Mouse (Mus musculus) spleen, postnatal 14 days (tissue): ENCODE results near the gene Vamp4.
"Not testable (repeated sequence)": the region's sequence is repeated elsewhere in the genome, so short reads cannot be mapped to it uniquely, and the experiment has no call there.

Source experiments
- DNase-seq, 2 experiments: peaks; one replicate each; pipeline ENCODE4 v3.0.0; 2021 to 2022; ENCODE audit warnings: low spot score in 2 of 2

Gene Vamp4

DNA sequence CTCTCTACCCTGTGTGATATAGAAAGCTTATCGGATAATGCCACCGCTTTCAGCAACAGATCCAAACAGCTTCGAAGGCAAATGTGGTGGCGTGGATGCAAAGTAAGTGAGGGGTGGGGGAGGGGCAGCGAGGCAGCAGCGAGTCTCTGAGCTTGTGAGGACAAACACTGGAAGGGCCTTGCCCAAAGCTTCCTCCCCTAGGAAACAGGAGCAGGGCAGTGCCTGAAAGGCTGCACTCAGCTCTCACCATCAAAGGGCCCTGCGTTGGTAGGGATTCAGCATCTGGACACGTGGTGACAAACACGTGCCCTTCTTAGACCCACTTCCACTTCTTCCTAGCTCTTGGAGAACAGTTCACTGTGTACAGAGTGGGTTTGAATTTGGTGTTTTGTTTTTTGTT is 19.1 kb downstream of the Vamp4 start:
- no peak for DNase-seq

DNA sequence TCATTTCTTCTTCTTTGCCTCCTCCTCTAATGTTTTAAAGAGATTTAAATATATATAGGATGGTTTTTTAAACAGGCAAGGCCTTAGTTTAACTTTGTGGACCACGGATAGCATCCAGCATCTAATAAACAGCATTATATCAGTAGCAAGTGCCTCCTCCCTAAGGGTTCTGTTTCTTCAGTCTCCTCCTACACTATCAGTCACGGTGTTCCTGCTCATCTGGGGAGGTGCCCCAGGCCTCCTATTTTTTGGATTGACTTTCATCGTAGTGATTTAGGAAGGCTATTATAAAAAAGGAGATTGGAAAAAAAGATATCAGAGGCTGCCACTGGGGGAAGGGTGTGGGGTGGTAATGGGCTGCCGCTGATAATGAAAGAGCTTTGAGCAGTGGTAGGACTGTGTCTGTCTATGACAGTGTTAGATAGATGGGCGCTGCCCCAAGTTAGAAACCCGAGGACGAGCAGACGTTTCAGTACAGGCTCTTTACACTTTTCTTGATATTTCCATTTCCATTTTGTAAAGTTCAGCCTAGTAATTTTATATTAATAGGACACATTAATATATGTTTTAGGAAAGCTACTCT is 20.2 kb downstream of the Vamp4 start:
- no peak for DNase-seq

DNA sequence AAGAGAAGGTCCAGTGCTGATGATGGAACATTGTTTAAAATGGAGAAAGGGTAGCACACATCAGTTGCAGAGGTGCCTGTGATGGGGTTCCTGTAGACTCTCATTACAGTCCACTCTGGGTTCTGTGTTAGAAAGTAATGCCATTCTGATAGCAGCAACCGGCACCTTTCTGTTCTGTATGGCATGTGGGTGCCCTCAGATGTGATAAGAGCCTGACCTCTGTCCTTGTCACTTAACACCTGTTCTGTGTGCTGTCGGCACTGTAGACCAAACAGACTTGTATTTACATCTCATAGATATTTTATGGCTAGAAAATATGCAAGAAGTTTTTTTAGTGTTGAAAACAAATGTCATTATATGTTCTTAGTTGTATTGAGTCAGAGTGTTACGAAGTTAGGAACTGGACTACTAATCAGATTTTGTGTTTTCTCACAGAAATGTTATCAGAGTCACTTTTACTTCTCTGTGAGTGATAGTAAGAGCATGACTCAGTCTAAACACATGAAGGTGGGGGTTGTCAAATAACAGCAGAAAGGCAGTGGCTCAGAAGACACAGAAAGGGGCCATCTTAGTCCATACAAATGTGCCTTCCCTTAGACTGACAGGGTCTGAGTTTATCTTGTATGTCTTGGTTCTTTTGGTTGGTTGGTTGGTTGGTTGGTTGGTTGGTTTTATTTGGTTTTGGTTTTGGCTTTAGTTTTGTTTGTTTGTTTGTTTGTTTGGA is 27.2 kb downstream of the Vamp4 start:
- no peak for DNase-seq

DNA sequence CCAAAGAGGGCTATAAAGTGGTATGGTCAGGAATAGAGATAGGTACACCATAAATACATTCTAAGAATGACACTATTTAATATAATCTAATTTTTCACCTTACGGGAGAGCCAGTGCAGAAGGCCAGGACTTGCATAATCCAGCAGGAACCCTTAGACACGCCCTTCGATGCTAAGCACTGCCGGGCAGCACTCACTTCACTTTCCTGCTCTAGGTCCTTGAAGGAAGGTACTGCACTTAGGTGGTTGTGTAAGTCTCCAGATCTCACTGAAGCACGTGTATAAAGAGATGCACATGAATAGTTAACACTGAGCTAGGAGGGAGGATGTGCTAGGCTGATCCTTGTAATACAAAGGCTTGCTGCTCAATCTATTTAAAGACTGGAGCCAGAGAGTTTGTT is 29.3 kb downstream of the Vamp4 start:
- DNase-seq = no peak

DNA sequence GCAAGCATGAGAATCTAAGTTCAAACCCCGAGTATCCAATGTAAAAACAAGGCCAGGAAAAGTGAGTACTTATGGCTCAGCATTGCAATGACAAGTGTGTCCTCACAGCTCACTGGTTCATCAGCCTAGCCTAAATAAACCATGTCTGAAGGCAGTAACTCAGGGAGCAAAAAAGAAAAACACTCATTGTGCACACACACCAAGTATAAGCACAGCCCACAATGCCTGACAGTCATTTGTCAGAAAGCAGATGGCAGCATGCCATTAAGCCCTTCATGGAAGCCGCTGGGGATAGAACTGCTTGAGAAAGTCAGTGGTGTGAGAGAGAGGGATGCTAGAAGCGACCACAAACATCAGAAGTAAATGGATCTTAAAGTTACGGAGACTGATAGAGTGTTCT is 31.0 kb downstream of the Vamp4 start:
- no peak for DNase-seq

DNA sequence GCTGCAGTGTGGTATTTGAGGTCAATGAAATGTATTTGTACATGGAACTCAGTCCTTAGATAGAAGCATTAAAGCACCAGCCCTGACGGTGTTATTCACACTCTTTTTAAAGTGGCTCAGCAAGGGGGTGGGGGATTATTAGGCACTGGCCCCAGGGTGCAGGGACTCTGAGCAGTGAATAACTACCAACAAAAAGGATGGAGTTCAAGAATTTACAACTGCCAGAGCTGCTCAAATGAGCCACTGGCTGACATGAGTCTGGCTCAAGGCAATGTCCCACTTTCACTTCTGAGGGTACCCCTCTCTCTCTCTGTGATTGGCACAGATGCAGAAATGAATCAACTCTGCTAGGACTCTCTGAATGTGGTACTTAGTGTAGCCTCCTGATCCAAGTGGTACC is 37.8 kb downstream of the Vamp4 start:
- no peak for DNase-seq

DNA sequence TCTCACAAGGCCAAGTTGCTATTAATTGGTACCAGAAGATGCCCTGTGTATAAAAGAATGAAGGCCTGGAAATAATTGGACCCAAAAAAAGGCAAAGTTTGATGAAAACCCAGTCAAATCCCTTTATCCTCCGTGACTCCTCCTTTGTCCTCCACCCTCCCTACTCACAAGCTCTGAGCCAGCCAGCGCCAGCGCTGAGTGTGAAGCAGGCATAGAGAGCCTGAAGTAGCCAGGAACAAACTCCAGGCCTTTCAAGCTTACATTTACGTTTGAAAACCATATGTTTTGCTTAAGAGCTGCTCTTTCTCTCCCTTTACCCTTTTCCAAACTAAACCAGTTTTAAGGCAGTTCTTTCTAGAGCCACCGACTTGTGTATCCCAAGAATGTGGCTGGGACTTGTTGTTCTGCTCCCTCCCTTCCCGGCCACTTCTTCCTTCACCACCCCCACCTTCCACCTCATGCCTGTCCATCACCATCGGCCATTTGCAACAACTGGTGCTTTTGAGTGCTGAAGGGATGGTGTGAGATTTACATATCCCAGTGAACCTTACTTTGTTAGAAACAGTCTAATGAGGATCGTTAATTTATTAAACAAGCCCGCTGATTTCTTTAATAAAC is 39.4 kb downstream of the Vamp4 start:
- no peak for DNase-seq

DNA sequence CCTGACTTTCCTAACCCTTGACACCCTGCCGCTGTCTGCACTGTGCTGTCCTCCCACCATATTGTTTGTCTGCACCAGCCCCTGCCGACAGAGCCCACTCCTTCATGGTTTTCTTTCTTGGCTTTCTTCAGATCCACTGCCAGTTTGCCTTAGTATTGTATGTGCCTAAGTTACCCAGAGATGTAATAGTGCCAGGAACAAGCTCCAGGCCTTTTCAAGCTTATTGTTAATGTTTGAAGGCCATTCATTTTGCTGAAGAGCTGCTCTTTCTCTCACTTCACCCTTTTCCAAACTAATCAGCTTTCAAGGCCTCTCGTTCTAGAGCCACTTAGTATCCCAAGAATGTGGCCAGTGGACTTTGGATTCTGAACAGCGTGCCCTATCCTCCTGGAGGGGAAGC is 40.9 kb downstream of the Vamp4 start:
- no peak for DNase-seq

DNA sequence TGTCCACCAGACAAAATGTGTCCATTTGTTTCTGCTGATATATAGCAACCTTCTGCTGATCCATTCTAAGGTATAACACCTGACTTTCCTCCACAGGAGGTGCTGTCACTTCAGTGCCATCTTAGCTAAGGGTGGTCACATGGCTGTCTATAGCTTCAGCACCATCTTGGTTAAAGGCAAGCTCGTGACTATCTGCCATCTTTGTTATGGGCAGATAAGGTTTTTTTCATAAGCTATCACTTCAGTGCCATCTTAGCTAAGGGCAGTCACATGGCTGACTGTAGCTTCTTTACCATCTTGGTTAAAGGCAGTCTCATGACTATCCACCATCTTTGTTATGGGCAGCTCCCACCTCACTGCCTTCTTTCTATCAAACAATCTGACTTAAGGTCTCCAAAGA is 45.2 kb downstream of the Vamp4 start:
- no peak for DNase-seq

DNA sequence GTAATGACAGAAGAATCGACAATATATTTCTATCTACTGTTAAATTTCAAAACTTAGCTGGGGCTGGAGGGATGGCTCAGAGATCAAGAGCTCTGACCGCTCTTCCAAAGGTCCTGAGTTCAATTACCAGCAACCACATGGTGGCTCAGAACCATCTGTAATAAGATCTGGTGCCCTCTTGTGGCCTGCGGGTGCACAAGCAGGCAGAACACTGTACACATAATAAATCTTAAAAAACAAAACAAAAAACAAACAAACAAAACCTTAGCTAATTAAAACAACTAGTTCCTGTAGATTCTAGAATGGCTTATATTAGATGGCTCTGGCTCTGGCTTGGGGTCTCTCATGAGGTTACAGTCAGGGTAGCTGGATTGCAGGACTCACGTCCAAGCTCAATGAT is 50.2 kb downstream of the Vamp4 start:
- no peak for DNase-seq

DNA sequence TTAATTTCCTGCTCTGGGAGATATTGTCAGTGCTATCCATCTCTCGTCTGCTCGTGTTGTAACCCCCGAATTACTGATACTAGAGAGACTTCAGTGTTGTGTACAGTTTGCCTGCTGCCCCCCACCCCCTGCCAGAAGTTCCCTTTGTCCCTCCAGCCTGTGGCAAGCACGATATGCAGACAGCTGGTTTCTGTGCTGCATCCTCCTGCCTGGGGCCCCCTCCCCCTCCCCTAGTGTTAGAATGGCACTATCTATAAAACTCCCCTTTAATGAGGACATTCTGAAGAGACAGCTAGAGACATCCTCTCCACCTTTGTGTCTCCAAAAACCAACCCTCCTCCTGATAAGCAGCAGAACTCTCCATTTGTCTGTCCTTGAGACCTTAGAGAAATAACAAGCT is 53.6 kb downstream of the Vamp4 start:
- no peak for DNase-seq

DNA sequence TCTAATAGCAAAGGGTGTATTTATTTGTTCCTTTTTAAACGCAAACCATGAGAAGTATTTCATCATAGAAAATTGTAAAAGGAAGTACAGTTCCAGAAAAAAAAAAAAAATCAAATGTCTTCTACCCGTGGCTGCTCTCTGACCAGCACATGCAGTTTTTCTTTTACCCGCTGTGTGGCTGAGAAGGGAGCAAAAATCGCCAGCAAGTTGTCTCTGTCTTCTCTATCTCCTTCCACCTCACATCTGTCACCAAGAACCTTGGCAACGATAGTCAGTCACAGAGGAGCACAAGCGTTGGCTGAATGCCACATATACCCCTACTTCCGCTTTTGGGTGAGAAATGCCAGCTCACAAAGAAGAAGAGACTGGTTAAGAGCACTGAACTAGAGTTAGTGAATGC is 54.9 kb downstream of the Vamp4 start:
- peak in 1 of 2 experiments; percentile 11 for DNase-seq

DNA sequence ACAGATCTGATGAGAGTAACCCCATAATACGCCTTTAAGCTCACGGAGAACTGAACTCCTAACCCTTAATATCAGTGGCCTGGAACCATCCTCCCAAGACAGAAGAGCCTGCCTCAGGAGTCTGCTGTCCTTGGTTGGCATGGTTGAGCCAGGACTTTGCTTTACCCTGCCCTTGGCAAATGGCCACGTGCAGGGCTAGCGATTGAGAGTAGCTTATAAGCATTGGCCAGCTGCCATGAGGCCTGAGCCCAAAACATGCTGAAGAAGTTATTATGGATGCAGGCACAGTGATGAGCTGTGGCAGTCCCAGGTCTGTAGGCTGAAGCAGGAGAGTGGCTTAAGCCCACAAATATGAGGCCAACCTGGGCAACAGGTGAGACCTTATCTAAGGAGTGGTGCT is 57.5 kb downstream of the Vamp4 start:
- DNase-seq = not testable (repeated sequence)

DNA sequence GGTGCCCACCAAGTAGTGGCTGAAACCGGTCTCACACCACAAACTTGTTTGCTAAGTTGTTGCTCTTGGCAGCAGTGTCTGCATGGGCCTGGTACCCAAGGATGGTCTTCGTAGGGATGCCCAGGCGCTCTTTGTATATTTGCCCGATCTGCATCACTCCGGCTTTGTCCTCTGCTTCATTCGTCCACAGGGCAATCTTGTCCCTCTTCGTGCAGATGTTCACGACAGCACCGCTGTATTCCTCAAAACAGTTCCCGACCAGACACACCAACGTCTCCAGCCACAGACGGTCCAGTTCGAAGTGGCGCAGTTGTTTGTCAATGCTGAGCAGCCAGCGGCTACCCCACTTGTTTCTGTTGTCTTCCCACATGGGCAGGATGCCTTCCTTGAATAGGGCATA is 58.0 kb downstream of the Vamp4 start:
- not testable (repeated sequence) for DNase-seq

DNA sequence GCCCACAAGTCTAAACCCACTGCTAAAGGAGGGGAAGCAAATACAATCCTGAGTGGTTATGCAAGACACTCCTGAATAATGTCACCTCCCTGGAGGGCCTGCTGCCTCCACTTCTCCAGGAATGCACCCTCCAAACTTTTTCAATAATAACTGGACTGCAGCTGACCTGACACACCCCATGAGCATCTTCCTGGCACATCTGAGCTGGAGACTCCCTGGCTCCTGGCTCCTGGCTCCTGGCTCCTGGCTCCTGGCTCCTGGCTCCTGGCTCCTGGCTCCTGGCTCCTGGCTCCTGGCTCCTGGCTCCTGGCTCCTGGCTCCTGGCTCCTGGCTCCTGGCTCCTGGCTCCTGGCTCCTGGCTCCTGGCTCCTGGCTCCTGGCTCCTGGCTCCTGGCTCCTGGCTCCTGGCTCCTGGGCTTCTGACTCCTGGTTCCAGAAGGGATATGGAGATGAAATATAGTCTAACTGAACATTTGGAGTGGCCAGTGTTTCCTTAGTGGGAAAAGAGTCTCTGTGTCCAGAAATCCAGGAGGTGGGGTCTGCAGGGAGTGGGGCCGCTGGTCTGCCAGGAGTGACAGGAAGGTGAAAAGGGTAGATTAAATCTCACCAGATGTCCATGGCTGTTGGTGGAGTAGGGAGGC is 65.1 kb downstream of the Vamp4 start:
- DNase-seq = not testable (repeated sequence)

DNA sequence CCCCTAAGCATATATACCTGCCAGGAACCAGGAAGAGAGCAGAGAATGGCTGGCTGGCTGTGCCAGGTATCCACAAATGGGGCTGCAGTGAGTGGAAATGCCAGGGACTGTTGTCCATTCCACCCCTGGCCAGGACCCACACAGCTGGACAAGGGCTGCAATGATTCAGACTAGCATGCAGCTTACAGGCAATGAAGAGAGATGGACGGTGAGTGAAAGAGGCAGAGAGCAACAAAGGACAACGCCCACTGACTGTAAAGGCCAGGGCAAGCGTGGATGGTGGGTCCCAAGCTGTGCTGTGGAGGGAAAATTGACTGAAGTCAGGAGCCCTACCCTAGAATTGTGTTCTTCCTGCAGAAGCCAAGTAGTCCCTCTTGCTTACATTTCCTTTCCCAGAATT is 66.2 kb downstream of the Vamp4 start:
- no peak for DNase-seq

DNA sequence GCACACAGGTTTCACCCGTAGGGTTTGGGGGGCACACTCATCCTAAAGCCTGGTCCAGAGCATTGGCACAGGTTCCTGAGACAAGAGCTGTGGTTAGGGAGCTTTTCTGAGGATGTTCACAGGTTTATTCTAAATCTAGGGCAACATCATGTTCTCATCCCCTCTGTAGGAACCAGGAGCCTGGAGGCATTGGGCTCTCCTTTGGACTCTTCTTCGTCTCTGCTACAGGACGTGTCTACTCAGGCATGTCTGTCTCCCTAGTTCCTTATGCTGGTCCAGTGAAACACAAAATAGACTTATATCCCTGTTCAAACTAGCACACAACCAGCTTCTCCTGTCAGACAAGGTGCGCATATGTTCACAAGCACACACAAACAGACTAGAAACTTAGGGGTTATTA is 68.2 kb downstream of the Vamp4 start:
- DNase-seq = no peak

DNA sequence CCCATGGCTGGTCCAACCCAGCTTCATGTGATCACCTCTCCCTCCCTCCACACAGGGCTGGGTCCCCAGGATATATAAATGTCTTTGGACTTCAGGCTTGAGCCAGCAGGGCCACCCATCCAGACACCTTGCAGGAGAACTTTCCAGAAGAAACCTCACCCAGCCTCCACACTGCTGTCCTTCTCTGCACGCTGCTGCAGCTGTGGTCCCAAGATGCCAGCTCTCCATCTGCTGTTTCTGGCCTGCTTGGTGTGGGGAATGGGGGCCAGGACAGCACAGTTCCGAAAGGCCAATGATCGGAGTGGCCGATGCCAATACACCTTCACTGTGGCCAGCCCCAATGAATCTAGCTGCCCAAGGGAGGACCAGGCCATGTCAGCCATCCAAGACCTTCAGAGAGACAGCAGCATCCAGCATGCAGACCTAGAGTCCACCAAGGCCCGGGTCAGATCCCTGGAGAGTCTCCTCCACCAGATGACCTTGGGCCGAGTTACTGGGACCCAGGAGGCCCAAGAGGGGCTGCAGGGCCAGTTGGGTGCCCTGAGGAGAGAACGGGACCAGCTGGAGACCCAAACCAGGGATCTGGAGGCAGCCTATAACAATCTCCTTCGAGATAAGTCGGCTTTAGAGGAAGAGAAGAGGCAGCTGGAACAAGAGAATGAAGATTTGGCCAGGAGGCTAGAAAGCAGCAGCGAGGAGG is 68.9 kb downstream of the Vamp4 start, which contains the start of gene Myoc:
Myoc (plus strand) TSS at position 105 of the 700 bp plus-strand sequence.
- no peak for DNase-seq

DNA sequence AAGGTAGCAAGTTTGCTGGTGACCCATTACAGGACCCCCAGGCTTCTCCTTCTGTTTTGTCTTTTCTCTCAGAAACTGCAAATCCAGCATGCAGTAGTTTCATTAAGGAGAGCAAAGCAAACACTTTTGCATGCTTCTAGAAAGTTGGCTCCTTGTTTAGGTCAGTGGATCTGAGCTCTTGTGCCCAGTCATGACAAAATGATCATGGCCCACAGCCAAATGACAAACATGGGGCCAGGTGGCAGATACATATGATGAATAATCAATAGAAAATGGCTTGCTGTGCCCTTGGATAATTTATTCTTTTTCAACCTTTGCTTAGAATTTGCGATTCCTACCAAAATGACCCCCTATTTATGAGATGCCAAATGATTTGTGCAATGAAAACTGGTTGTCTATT is 69.5 kb downstream of the Vamp4 start:
- no peak for DNase-seq

DNA sequence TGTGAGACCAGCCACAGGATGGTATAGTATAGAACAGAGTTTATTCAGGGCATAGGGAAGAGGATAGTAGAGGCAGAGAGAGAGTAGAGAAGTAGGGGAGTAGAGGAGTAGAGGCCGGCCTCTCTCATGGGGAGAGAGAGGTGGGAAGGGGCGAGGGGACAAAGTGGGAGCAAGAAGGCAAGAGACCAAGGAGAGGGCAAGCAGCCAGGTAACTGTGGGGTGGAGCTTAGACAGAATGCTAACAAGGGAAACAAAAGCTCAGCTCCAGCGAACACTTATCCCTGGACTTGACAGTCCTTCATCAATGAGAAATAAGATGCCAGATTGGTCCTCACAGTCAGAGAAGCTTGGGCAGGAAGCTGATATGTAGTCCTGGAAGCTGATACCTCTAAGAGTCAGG is 72.3 kb downstream of the Vamp4 start:
- no peak for DNase-seq

DNA sequence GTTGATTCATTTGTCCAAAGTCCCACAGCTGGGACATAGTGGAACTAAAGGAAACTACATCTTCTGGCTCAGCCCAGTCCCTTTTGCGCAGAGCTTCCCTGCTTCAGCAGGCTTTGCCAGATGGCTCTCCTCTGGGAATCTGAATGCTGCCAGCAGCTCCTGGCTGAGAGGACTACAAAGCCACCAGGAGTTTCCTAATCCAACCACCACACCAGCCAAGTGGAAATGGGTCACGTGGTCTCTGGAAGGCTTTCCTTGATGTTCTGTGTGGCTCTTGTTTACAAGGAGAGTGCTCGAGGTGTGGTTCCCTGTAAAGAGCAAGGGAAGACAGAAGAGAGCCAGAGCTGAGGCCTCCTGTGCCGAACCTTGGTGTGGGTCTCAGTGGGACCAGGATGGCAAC is 73.4 kb downstream of the Vamp4 start:
- DNase-seq = no peak

DNA sequence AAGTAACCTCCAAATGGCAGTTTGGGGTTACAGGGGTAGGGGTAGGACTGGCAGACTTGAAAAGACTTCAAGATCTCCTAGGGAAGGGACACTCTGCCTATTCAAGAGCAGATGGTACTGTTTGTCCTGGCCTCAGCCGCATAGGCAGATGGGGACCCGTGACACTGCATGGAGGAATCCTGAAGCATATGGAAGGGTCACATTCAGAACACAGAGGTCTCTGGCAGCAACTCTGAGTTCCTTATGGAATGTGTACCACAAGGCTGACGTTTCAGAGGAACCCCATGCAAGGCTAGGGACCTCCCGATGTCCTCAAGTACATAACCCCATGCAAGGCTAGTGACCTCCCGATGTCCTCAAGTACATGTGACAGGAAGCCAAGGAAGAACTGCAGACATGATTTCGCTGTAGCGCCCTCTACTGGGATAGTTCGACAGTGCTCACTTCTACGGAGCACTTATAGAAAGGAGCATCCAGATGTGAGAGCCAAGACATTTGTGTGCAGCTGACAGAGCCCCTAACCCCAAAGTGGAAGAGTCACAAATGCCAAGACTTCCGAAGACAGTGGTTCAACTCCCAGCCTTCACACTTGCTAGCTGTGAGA is 75.9 kb downstream of the Vamp4 start:
- DNase-seq = no peak
